Mouse (Mus musculus) stomach, postnatal 0 days (tissue): ENCODE measurements at regions not wholly inside any gene's neighbourhood (a gene's known extent, or its start where the extent isn't known, plus 50 kb on each side); places are given as distances from the start of the nearest gene placed in this dataset.

Experiments used
- CTCF ChIP-seq: IDR thresholded peaks from 2 replicates; pipeline ENCODE4 v1.5.1; 2016; ENCODE audit warnings: antibody characterized with exemption, low read depth, mild to moderate bottlenecking, moderate library complexity
- EP300 ChIP-seq: optimal IDR thresholded peaks from 2 replicates; pipeline ENCODE3; 2016; ENCODE audit warnings: antibody characterized with exemption

- TF ChIP-seq CTCF (no peak), EP300 (no peak)
These were observed 112.6 kb upstream of the Ngf start for GRCm38 (mm10) chr3:102357062-102357610.
